Mouse (Mus musculus) myocyte (in vitro differentiated cells): Measurements from ENCODE around the gene Ank3.

Experiments used
- REST ChIP-seq: IDR thresholded peaks from one replicate; pipeline ENCODE4 v1.6.1; 2011; ENCODE audit warnings: mild to moderate bottlenecking, control low read depth, moderate library complexity; ENCODE audit not compliant: insufficient read depth, insufficient read length
- SRF ChIP-seq: IDR thresholded peaks from one replicate; pipeline ENCODE4 v1.6.1; 2011; ENCODE audit warnings: low read depth; ENCODE audit not compliant: control insufficient read depth, insufficient read length

GRCm38 (mm10) chr10:69611314-69611713 is 212.7 kb downstream of the Ank3 start:
- TF ChIP-seq REST (no peak), SRF (no peak)
